Mouse (Mus musculus) heart, postnatal 0 days (tissue): ENCODE data around the gene Ntm.

Source experiments
- CTCF ChIP-seq: IDR thresholded peaks from 2 replicates; pipeline ENCODE4 v1.5.1; 2016; ENCODE audit warnings: antibody characterized with exemption, control low read depth, low read depth
- EP300 ChIP-seq: IDR thresholded peaks from 2 replicates; pipeline ENCODE4 v1.6.1; 2016; ENCODE audit warnings: antibody characterized with exemption, low read depth

- TF ChIP-seq EP300, result no peak
- no peak for TF ChIP-seq CTCF
These were observed 566.8 kb downstream of the Ntm start for GRCm38 (mm10) chr9:29396101-29396500.
